Mouse (Mus musculus) megakaryocyte, embryonic 14.5 days (primary cell): Measurements from ENCODE around the gene Cpa1.

Experiments used
- FLI1 ChIP-seq: IDR thresholded peaks from 2 replicates; pipeline ENCODE4 v1.6.1; 2012; ENCODE audit warnings: low read length, inconsistent platforms, mixed read lengths
- GATA1 ChIP-seq: IDR thresholded peaks from 3 replicates; pipeline ENCODE4 v1.6.1; 2012; ENCODE audit warnings: mixed read lengths, low read length, inconsistent platforms, borderline replicate concordance

DNA sequence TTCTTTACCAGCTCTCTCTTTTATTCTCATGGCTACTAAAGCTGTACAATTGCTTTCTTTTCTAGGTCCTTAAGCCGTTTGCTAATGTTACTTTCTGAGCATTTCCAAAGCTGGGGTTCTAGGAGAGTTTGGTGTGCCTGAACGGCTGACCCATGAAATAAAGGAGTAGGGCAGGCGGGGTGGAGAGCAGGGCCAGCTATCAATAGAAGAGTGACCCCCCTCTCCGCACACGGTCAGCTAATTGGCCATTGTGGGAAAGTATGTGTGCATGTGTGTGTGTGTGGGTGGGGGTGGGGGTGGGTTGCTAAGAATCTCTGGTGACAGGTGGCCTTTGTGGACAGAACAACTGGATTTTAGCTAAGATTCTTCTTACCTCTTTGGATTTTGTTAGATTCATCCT is 27.8 kb upstream of the Cpa1 start:
- TF ChIP-seq FLI1 (no peak), GATA1 (no peak)
